Mouse (Mus musculus) layer of hippocampus, postnatal 14 days (tissue): Measurements from ENCODE around the gene Agl. TPM values are rescaled to one million over a fixed set of nuclear protein-coding genes. Genes with fewer than 3 reads are reported as not detected.

Experiments used
- DNase-seq, 2 experiments: peaks; one replicate each; pipeline ENCODE4 v3.0.0; 2021 to 2022; ENCODE audit warnings: low spot score in 2 of 2, mixed read lengths in 1 of 2
- total RNA-seq, 2 experiments: library from RNA; stranded (reverse); gene quantifications; 2 replicates each; pipeline ENCODE4 v1.2.3; 2021

Agl gene
- total RNA-seq, 2 experiments from 2014 or later: 29.2 to 37.6 TPM

- no peak for DNase-seq
These were observed 109.2 kb downstream of the Agl start for GRCm38 (mm10) chr3:116698786-116699185.

- DNase-seq: no peak
These were observed 112.3 kb downstream of the Agl start for GRCm38 (mm10) chr3:116695666-116695985.

DNA sequence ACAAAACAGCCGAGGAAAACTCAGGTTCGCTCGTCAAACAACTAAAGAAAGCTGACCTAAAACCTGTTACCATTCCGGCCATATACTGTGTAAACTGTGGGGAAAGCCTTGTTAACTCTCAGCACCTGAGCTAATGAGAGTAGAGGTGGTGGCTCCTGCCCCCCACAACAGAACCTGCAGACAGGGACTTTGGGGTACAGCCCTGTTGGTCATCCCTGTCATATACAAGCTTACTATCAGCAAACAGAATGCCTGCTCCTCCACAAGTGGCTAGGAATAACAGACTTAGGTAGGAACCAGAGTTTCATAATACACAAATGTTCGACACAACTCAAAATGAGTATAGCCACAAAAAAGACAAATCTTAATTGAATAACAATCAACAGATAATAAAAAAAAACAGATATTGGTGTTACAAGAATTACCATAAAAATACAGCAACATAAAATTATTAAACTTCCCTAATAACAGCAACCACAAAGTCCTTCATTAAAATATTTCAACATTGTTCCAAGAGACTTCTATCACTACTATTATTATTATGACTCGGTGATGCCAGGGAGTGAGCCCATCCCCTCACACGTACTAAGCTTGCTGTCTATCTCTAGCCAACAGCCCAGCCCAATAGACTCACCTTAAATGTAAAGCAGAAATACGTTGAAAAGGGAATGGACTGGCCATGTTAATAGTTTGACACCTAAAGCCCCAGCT is 112.9 kb downstream of the Agl start:
- DNase-seq: no peak

DNA sequence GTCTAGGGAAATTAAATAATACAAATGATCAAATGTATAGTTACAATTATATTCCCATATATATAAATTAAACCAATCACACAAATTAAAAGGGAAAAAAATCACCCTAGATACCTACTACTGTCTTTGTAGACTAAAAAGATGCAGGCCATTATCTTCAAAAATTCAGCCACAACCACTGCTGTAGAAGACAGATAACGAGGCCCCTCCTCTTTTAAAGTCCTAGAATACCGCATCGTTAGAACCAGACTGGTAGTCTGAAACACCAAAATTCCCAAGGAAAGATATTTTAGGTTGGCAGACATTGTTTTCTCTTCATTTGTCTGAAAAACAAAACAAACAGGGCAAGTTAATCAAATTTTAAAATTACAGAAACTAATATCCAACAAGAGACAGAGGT is 113.7 kb downstream of the Agl start:
- DNase-seq: no peak

Other genes with a start within 250 kb of the Agl start
- under 1 TPM in 1 of 2 experiments, not detected in 1; 0.17 TPM for gene Lrrc39, start 245.2 kb downstream of the Agl start, total RNA-seq
- 1 to 10 TPM; 8.2 TPM for gene Sass6, start 213.2 kb downstream of the Agl start, total RNA-seq
- 10 to 100 TPM; 15.3 to 15.6 TPM for gene Trmt13, start 193.6 kb downstream of the Agl start, total RNA-seq
- 10 to 100 TPM; 54.9 to 57.0 TPM for gene Mfsd14a, start 145.5 kb downstream of the Agl start, total RNA-seq
- gene Gm43191, start 126.9 kb downstream of the Agl start, total RNA-seq: 1 to 10 TPM in 1 of 2 experiments, not detected in 1; 1.1 TPM
- 10 to 100 TPM; 13.6 to 14.9 TPM for gene Slc35a3, start 95.3 kb downstream of the Agl start, total RNA-seq
- 1 to 10 TPM; 1.5 to 1.7 TPM for gene Frrs1, start 51.3 kb upstream of the Agl start, total RNA-seq
- gene 4930455H04Rik, start 160.1 kb upstream of the Agl start, total RNA-seq: not detected
- gene Palmd, start 160.8 kb upstream of the Agl start, total RNA-seq: 10 to 100 TPM; 34.8 to 40.3 TPM